Mouse (Mus musculus) cerebellum, postnatal 25 days (tissue): ENCODE results near the gene Prkn.
A peak's percentile ranks its signal among the peaks of the same experiment; 100 is the strongest.

ENCODE experiments used
- DNase-seq, 2 experiments: peaks; one replicate each; pipeline ENCODE4 v3.0.0; 2021; ENCODE audit warnings: mixed read lengths in 2 of 2

Prkn gene

GRCm38 (mm10) chr17:11156119-11156518 is 315.9 kb downstream of the Prkn start:
- DNase-seq = no peak

GRCm38 (mm10) chr17:11157536-11157935 is 317.4 kb downstream of the Prkn start:
- peak; percentile 89 to 90 for DNase-seq

GRCm38 (mm10) chr17:11161436-11161835 is 321.3 kb downstream of the Prkn start:
- DNase-seq = peak; percentile 42 to 48

- DNase-seq = peak in 1 of 2 experiments; percentile 15
Observed at GRCm38 (mm10) chr17:11162770-11163169, 322.6 kb downstream of the Prkn start.

GRCm38 (mm10) chr17:11187356-11187755 is 347.2 kb downstream of the Prkn start:
- DNase-seq = no peak

- DNase-seq = no peak
Observed at GRCm38 (mm10) chr17:11188494-11188893, 348.3 kb downstream of the Prkn start.

- peak; percentile 19 to 22 for DNase-seq
Observed at GRCm38 (mm10) chr17:11190306-11190705, 350.1 kb downstream of the Prkn start.

- DNase-seq = no peak
Observed at GRCm38 (mm10) chr17:11198134-11198533, 357.9 kb downstream of the Prkn start.

- DNase-seq = peak in 1 of 2 experiments; percentile 38
Observed at GRCm38 (mm10) chr17:11209063-11209462, 368.9 kb downstream of the Prkn start.

- no peak for DNase-seq
Observed at GRCm38 (mm10) chr17:11211006-11211405, 370.8 kb downstream of the Prkn start.

GRCm38 (mm10) chr17:11211591-11211990 is 371.4 kb downstream of the Prkn start:
- no peak for DNase-seq

GRCm38 (mm10) chr17:11213689-11214088 is 373.5 kb downstream of the Prkn start:
- no peak for DNase-seq

GRCm38 (mm10) chr17:11229011-11229410 is 388.8 kb downstream of the Prkn start:
- DNase-seq = no peak

GRCm38 (mm10) chr17:11229426-11229825 is 389.2 kb downstream of the Prkn start:
- DNase-seq = no peak

GRCm38 (mm10) chr17:11230604-11231395 is 390.6 kb downstream of the Prkn start:
- no peak for DNase-seq

- peak in 1 of 2 experiments; percentile 23 for DNase-seq
Observed at GRCm38 (mm10) chr17:11235273-11235672, 395.1 kb downstream of the Prkn start.

GRCm38 (mm10) chr17:11245040-11245439 is 404.9 kb downstream of the Prkn start:
- no peak for DNase-seq

GRCm38 (mm10) chr17:11249216-11249615 is 409.0 kb downstream of the Prkn start:
- no peak for DNase-seq

GRCm38 (mm10) chr17:11260663-11261062 is 420.5 kb downstream of the Prkn start:
- DNase-seq = peak; percentile 67 to 75

GRCm38 (mm10) chr17:11261679-11262078 is 421.5 kb downstream of the Prkn start:
- DNase-seq = no peak

GRCm38 (mm10) chr17:11267951-11268350 is 427.8 kb downstream of the Prkn start:
- no peak for DNase-seq

GRCm38 (mm10) chr17:11270179-11270578 is 430.0 kb downstream of the Prkn start:
- DNase-seq = no peak

- peak in 1 of 2 experiments; percentile 25 for DNase-seq
Observed at GRCm38 (mm10) chr17:11271876-11272275, 431.7 kb downstream of the Prkn start.

- peak in 1 of 2 experiments; percentile 34 for DNase-seq
Observed at GRCm38 (mm10) chr17:11284246-11284645, 444.1 kb downstream of the Prkn start.

GRCm38 (mm10) chr17:11290183-11290582 is 450.0 kb downstream of the Prkn start:
- no peak for DNase-seq
